In the genomic region with DNA sequence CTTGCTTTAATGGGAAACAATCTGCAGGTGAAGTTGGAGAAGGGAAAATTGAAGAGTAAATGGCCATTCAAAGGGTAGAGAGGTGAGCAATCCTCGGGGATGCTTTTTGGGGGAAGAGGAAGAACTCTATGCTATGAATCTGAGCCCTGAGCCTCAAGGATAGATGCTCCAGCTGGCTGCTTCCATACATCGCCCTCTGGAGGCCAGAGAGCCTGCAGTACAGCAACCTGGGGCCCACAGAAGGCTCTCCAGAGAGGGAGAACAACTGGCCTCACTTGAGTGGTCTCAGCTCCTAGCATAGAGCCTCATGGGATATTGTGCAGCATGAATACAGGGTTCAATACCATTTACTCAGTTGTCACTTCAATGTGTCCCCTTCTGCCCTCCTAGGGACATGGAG, we compare ENCODE assay signal across 9 mouse cellular contexts.
DNase-seq lines count a peak whose midpoint lies in the region.
"Had no signal": no experiment of that assay in that cellular context is flagged by ENCODE, and none has a peak within 500 bp of the region (broad histone marks: within the 10 kb centered on the region; RNA-seq: fewer than 3 reads in every experiment).

No protein-coding gene starts in this region.

- intact Hi-C loops in left cerebral cortex, postnatal 4 days (cut with DNase I): no loop called here

- DNase-seq in heart, adult 18-20 months: peak; percentile 5 to 28
- no peak for DNase-seq in heart, adult 9 months (ENCODE audit: low spot score in 2 of 2)
- DNase-seq in left cerebral cortex, adult 18-20 months (ENCODE audit: low spot score in 2 of 2): peak; percentile 38 to 57
- DNase-seq in left cerebral cortex, postnatal 4 days: no peak
- DNase-seq in right cerebral cortex, postnatal 14 days: peak; percentile 56
- no peak for DNase-seq in right cerebral cortex, adult 18-20 months
- DNase-seq in ovary, postnatal 36 days (ENCODE audit: low spot score): no peak
- DNase-seq: gastrocnemius, postnatal 14 days; thymus, adult 18-20 months had no signal

Comparison
In these comparisons a context has a peak if more than half of its experiments do, and no peak if none do; other contexts are left out.
1. DNase-seq: peak in heart, adult 18-20 months (2 of 2), left cerebral cortex, adult 18-20 months (2 of 2) and right cerebral cortex, postnatal 14 days (single experiment); none in heart, adult 9 months (0 of 2), left cerebral cortex, postnatal 4 days (single experiment), right cerebral cortex, adult 18-20 months (single experiment) and ovary, postnatal 36 days (single experiment).